Mouse (Mus musculus) ES-Bruce4 (cell line): ENCODE measurements around the gene Rnf141. TPM values are rescaled to one million over a fixed set of nuclear protein-coding genes. Genes with fewer than 3 reads are reported as not detected.

ENCODE experiments used
- H3K27ac ChIP-seq: 2 replicates; pipeline ENCODE4 v1.5.1; 2012; ENCODE audit warnings: low read length, inconsistent platforms; ENCODE audit not compliant: insufficient read depth
- H3K27me3 ChIP-seq: 2 replicates; pipeline ENCODE4 v1.6.1; 2012; ENCODE audit warnings: mild to moderate bottlenecking, low read length, inconsistent platforms; ENCODE audit not compliant: control insufficient read depth, poor library complexity, insufficient read depth, severe bottlenecking
- H3K36me3 ChIP-seq: 2 replicates; pipeline ENCODE4 v1.6.1; 2012; ENCODE audit warnings: inconsistent platforms, mild to moderate bottlenecking, low read length, moderate library complexity; ENCODE audit not compliant: control insufficient read depth, poor library complexity, insufficient read depth, severe bottlenecking
- H3K4me1 ChIP-seq: one replicate; pipeline ENCODE4 v1.8.1; 2011; ENCODE audit warnings: low read length; ENCODE audit not compliant: control insufficient read depth, insufficient read depth
- H3K4me3 ChIP-seq: 2 replicates; pipeline ENCODE4 v1.5.1; 2011; ENCODE audit warnings: low read depth, mild to moderate bottlenecking, low read length
- H3K9ac ChIP-seq: 2 replicates; pipeline ENCODE4 v1.6.1; 2012; ENCODE audit warnings: low read depth, mild to moderate bottlenecking, inconsistent platforms; ENCODE audit not compliant: poor library complexity, severe bottlenecking
- H3K9me3 ChIP-seq: replicated peaks from 2 replicates; pipeline ENCODE4 v1.6.1; 2012; ENCODE audit warnings: mild to moderate bottlenecking, low read length, inconsistent platforms; ENCODE audit not compliant: control insufficient read depth, poor library complexity, insufficient read depth, severe bottlenecking
- CTCF ChIP-seq: IDR thresholded peaks from one replicate; pipeline ENCODE4 v1.8.1; 2011; ENCODE audit warnings: low read depth, low read length
- EP300 ChIP-seq: IDR thresholded peaks from 2 replicates; pipeline ENCODE4 v1.6.1; 2011; ENCODE audit warnings: low read depth, low read length; ENCODE audit not compliant: insufficient read depth
- POLR2A ChIP-seq: IDR thresholded peaks from one replicate; pipeline ENCODE4 v1.8.1; 2011; ENCODE audit warnings: low read length; ENCODE audit not compliant: insufficient read depth
- polyA plus RNA-seq: library from polyadenylated mRNA; stranded (reverse); fragments of >200 nt; gene quantifications from 2 replicates; pipeline ENCODE4 v1.2.4, GENCODE M21; 2011; ENCODE audit warnings: low read depth; ENCODE audit not compliant: missing spikeins, insufficient read depth, insufficient read length

The Rnf141 gene
- polyA plus RNA-seq, 1 experiment = 43.0 TPM

DNA sequence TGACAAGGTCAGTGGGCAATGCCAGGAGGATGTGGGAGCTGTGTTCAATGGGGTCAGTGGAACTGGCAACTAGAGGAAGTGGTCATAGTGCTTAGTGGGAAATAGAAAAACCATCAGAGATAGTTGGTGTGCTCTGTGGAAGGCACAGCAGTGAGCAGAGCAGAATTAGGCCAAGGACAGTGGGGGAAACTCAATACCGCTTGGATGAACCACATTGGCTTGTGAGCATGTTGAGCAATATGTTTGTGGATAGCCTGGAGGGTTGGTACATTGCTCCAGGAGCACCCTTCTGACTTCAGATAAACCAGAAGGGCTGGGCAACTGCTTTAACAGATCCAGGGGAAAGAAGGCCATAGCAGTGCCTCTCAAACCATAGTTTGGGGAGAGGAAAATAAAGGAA, 4.1 kb upstream of the Rnf141 start:
- Histone ChIP-seq H3K4me3 (no peak overlapping the region), H3K27ac (no peak overlapping the region), H3K36me3 (no peaks in the 10 kb centered on the region), H3K4me1 (no peaks in the 10 kb centered on the region), H3K9ac (no peak overlapping the region), H3K27me3 (no peaks in the 10 kb centered on the region), H3K9me3 (no peaks in the 10 kb centered on the region)
- TF ChIP-seq POLR2A = no peak
- no peak for TF ChIP-seq EP300
- TF ChIP-seq CTCF = no peak

- Histone ChIP-seq H3K4me1 (no peaks in the 10 kb centered on the region), H3K36me3 (no peaks in the 10 kb centered on the region), H3K9ac (no peak overlapping the region), H3K9me3 (no peaks in the 10 kb centered on the region), H3K4me3 (no peak overlapping the region), H3K27me3 (no peaks in the 10 kb centered on the region), H3K27ac (no peak overlapping the region)
- TF ChIP-seq CTCF (no peak), EP300 (no peak), POLR2A (no peak)
Measured at GRCm38 (mm10) chr7:110847321-110847720, 3.1 kb upstream of the Rnf141 start.

- H3K9ac ChIP-seq = no peak overlapping the region
- H3K4me1 ChIP-seq = no peaks in the 10 kb centered on the region
- H3K27ac ChIP-seq = no peak overlapping the region
- no peaks in the 10 kb centered on the region for H3K9me3 ChIP-seq
- H3K4me3 ChIP-seq = no peak overlapping the region
- no peaks in the 10 kb centered on the region for H3K27me3 ChIP-seq
- H3K36me3 ChIP-seq = no peaks in the 10 kb centered on the region; the same call in 1 of the 2 replicates
- TF ChIP-seq POLR2A (no peak), CTCF (no peak), EP300 (no peak)
Measured at GRCm38 (mm10) chr7:110840332-110840731, 3.9 kb downstream of the Rnf141 start.

GRCm38 (mm10) chr7:110834522-110834921, 9.7 kb downstream of the Rnf141 start:
- Histone ChIP-seq H3K4me1 (no peaks in the 10 kb centered on the region), H3K4me3 (no peak overlapping the region), H3K36me3 (no peaks in the 10 kb centered on the region; the same call in none of the 2 replicates), H3K27ac (no peak overlapping the region), H3K27me3 (no peaks in the 10 kb centered on the region), H3K9me3 (no peaks in the 10 kb centered on the region), H3K9ac (no peak overlapping the region)
- TF ChIP-seq EP300 = no peak

GRCm38 (mm10) chr7:110834018-110834417, 10.2 kb downstream of the Rnf141 start:
- Histone ChIP-seq H3K9me3 (no peaks in the 10 kb centered on the region), H3K36me3 (no peaks in the 10 kb centered on the region; the same call in none of the 2 replicates), H3K27me3 (no peaks in the 10 kb centered on the region), H3K4me3 (no peak overlapping the region), H3K9ac (no peak overlapping the region), H3K27ac (no peak overlapping the region), H3K4me1 (no peaks in the 10 kb centered on the region)
- TF ChIP-seq CTCF = no peak
- no peak for TF ChIP-seq POLR2A
- TF ChIP-seq EP300 = no peak

DNA sequence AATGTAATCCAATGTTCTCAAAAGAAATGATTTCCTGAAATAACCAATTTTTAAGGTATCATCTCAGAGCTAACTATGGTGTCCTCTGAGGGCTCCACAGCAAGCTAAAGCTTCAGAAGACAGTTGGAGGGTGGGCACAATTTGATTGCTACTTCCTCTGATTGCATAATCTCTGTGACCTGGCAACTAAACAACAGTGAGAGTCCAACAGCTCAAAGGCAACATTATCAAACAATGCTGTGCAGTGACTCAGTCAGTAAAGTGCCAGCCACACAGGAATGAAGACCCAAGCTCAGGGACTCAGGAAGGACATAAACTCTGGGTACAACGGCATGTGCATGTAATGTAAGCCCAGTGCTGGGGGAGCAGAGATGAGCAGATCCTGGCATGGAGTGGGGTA, 11.2 kb downstream of the Rnf141 start:
- TF ChIP-seq POLR2A (no peak), CTCF (no peak), EP300 (no peak)
- Histone ChIP-seq H3K27ac (no peak overlapping the region), H3K9me3 (no peaks in the 10 kb centered on the region), H3K27me3 (no peaks in the 10 kb centered on the region), H3K4me3 (no peak overlapping the region), H3K9ac (no peak overlapping the region), H3K4me1 (no peaks in the 10 kb centered on the region), H3K36me3 (no peaks in the 10 kb centered on the region; the same call in none of the 2 replicates)
